Mouse (Mus musculus) forebrain, embryonic 16.5 days (tissue): ENCODE data around the gene Gm10961. TPM values are rescaled to one million over a fixed set of nuclear protein-coding genes. Genes with fewer than 3 reads are reported as not detected.

ENCODE experiments used
- ATAC-seq: fragments of 200-750 bp; cut with Nextera tagmentation; 2 replicates; pipeline ENCODE4 v1.8.0; 2017; ENCODE audit warnings: mild to moderate bottlenecking, moderate library complexity
- H3K27ac ChIP-seq: fragments of 300-500 bp; sonication (generic); 2 replicates; pipeline ENCODE4 v1.5.1; 2014; ENCODE audit warnings: low read length, control low read depth
- H3K27me3 ChIP-seq: fragments of 300-500 bp; sonication (generic); replicated peaks from 2 replicates; pipeline ENCODE4 v1.6.1; 2014; ENCODE audit warnings: low read length; ENCODE audit not compliant: control insufficient read depth, insufficient read depth
- H3K36me3 ChIP-seq: fragments of 300-500 bp; sonication (generic); 2 replicates; pipeline ENCODE4 v1.6.1; 2014; ENCODE audit not compliant: control insufficient read depth, insufficient read depth
- H3K4me1 ChIP-seq: fragments of 300-500 bp; sonication (generic); replicated peaks from 2 replicates; pipeline ENCODE4 v1.6.1; 2014; ENCODE audit warnings: low read length; ENCODE audit not compliant: control insufficient read depth, insufficient read depth
- H3K4me2 ChIP-seq: fragments of 300-500 bp; sonication (generic); 2 replicates; pipeline ENCODE4 v1.6.1; 2014; ENCODE audit warnings: mild to moderate bottlenecking, low read length, control low read depth
- H3K4me3 ChIP-seq: fragments of 300-500 bp; sonication (generic); replicated peaks from 2 replicates; pipeline ENCODE4 v1.5.1; 2014; ENCODE audit warnings: mild to moderate bottlenecking, low read length, control low read depth
- H3K9ac ChIP-seq: fragments of 300-500 bp; sonication (generic); replicated peaks from 2 replicates; pipeline ENCODE4 v1.6.1; 2014; ENCODE audit warnings: low read depth, low read length, control low read depth
- H3K9me3 ChIP-seq: fragments of 300-500 bp; sonication (generic); 2 replicates; pipeline ENCODE4 v1.6.1; 2016; ENCODE audit warnings: low read length; ENCODE audit not compliant: control insufficient read depth
- WGBS: fragments of 180-500 bp; shearing (Covaris S2); extraction: QIAGEN DNeasy Blood & Tissue Kit; methylation state at CpG from one replicate; pipeline ENCODE4 v1.1.7; 2014; 5-methylcytosine and 5-hydroxymethylcytosine counted together
- polyA plus RNA-seq: library from polyadenylated mRNA; unstranded; fragments of >200 nt; fragmentation: Nextera tagmentation; extraction: Ambion mirVana; gene quantifications from 2 replicates; pipeline ENCODE4 v1.2.1, GENCODE M21; 2015

Gm10961 gene
- polyA plus RNA-seq, 1 experiment from 2014 or later: not detected

GRCm38 (mm10) chr3:107626751-107627150 lies 4.4 kb upstream of the Gm10961 start:
- Histone ChIP-seq H3K27me3 (no peaks in the 10 kb centered on the region), H3K9ac (no peak overlapping the region), H3K4me1 (peaks cover 15% of the 10 kb centered on the region), H3K4me2 (no peak overlapping the region), H3K4me3 (no peak overlapping the region), H3K9me3 (no peaks in the 10 kb centered on the region), H3K36me3 (peaks cover 56% of the 10 kb centered on the region), H3K27ac (no peak overlapping the region)
- 96% methylated on average over 8 of the region's 8 CpGs for WGBS
- ATAC-seq: no peak

- 83% methylated on average over 7 of the region's 7 CpGs for WGBS
- H3K9ac ChIP-seq: no peak overlapping the region
- H3K4me1 ChIP-seq: peaks cover 19% of the 10 kb centered on the region
- no peak overlapping the region for H3K4me3 ChIP-seq
- no peaks in the 10 kb centered on the region for H3K27me3 ChIP-seq
- H3K9me3 ChIP-seq: no peaks in the 10 kb centered on the region
- H3K36me3 ChIP-seq: peaks cover 53% of the 10 kb centered on the region
- no peak overlapping the region for H3K27ac ChIP-seq
- H3K4me2 ChIP-seq: no peak overlapping the region
- no peak for ATAC-seq
Measured at GRCm38 (mm10) chr3:107627641-107628040, 3.5 kb upstream of the Gm10961 start.

GRCm38 (mm10) chr3:107628551-107628950 lies 2.6 kb upstream of the Gm10961 start:
- Histone ChIP-seq H3K27ac (no peak overlapping the region), H3K4me2 (no peak overlapping the region), H3K36me3 (peaks cover 46% of the 10 kb centered on the region), H3K4me3 (no peak overlapping the region), H3K9ac (no peak overlapping the region), H3K27me3 (no peaks in the 10 kb centered on the region), H3K4me1 (peaks cover 19% of the 10 kb centered on the region), H3K9me3 (no peaks in the 10 kb centered on the region)
- 90% methylated on average over 2 of the region's 2 CpGs for WGBS
- no peak for ATAC-seq

GRCm38 (mm10) chr3:107629411-107629810 lies 1.7 kb upstream of the Gm10961 start:
- Histone ChIP-seq H3K4me3 (no peak overlapping the region), H3K4me2 (no peak overlapping the region), H3K36me3 (peaks cover 40% of the 10 kb centered on the region)

GRCm38 (mm10) chr3:107631523-107631958 lies 419 bp downstream of the Gm10961 start, which contains the start of gene Strip1:
TSS of gene Strip1 (minus strand) at chr3:107631694.
- 0% methylated on average over 34 of the region's 35 CpGs for WGBS
- peak within 1 kb of the TSS; percentile 90 for H3K4me3 ChIP-seq

More at GRCm38 (mm10) chr3:107629411-107629810, 1.7 kb upstream of the Gm10961 start:
- WGBS: 97% methylated on average over 4 of the region's 4 CpGs
- Histone ChIP-seq H3K27me3 (no peaks in the 10 kb centered on the region), H3K27ac (no peak overlapping the region), H3K9ac (no peak overlapping the region), H3K9me3 (no peaks in the 10 kb centered on the region), H3K4me1 (peaks cover 19% of the 10 kb centered on the region)
- no peak for ATAC-seq

GRCm38 (mm10) chr3:107632786-107633185 lies 1.7 kb downstream of the Gm10961 start:
- Histone ChIP-seq H3K9me3 (no peaks in the 10 kb centered on the region), H3K36me3 (peaks cover 7% of the 10 kb centered on the region), H3K4me1 (peaks cover 19% of the 10 kb centered on the region), H3K4me2 (no peak overlapping the region), H3K9ac (no peak overlapping the region), H3K4me3 (no peak overlapping the region), H3K27me3 (no peaks in the 10 kb centered on the region), H3K27ac (no peak overlapping the region)
- ATAC-seq: no peak
- 91% methylated on average over 4 of the region's 4 CpGs for WGBS

More at GRCm38 (mm10) chr3:107631523-107631958, 419 bp downstream of the Gm10961 start, which contains the start of gene Strip1:
- Histone ChIP-seq H3K9me3 (no peaks in the 10 kb centered on the region), H3K4me2 (peak within 1 kb of the TSS; percentile 69), H3K27me3 (no peaks in the 10 kb centered on the region), H3K36me3 (peaks cover 18% of the 10 kb centered on the region), H3K4me1 (peaks cover 19% of the 10 kb centered on the region), H3K9ac (peak within 1 kb of the TSS; percentile 93), H3K27ac (peak within 1 kb of the TSS; percentile 98)
- peak; percentile 97 for ATAC-seq

- Histone ChIP-seq H3K27ac (no peak overlapping the region), H3K9me3 (no peaks in the 10 kb centered on the region), H3K4me1 (peaks cover 17% of the 10 kb centered on the region), H3K4me2 (no peak overlapping the region), H3K27me3 (no peaks in the 10 kb centered on the region), H3K9ac (no peak overlapping the region), H3K4me3 (no peak overlapping the region), H3K36me3 (peaks cover under 1% of the 10 kb centered on the region; the same call in 1 of the 2 replicates)
- ATAC-seq: no peak
- WGBS: 92% methylated on average over 9 of the region's 9 CpGs
Measured at GRCm38 (mm10) chr3:107633906-107634305, 2.8 kb downstream of the Gm10961 start.

GRCm38 (mm10) chr3:107635836-107636235 lies 4.7 kb downstream of the Gm10961 start:
- peaks cover 4% of the 10 kb centered on the region; the same call in 1 of the 2 replicates for H3K4me1 ChIP-seq
- no peaks in the 10 kb centered on the region for H3K36me3 ChIP-seq
- H3K4me3 ChIP-seq: no peak overlapping the region
- no peak for ATAC-seq
- no peak overlapping the region for H3K4me2 ChIP-seq
- no peak overlapping the region for H3K27ac ChIP-seq
- H3K9me3 ChIP-seq: no peaks in the 10 kb centered on the region
- H3K9ac ChIP-seq: no peak overlapping the region
- H3K27me3 ChIP-seq: no peaks in the 10 kb centered on the region
- WGBS: 72% methylated on average over 8 of the region's 8 CpGs

GRCm38 (mm10) chr3:107636236-107636635 lies 5.1 kb downstream of the Gm10961 start:
- Histone ChIP-seq H3K36me3 (no peaks in the 10 kb centered on the region), H3K9ac (no peak overlapping the region), H3K4me1 (peaks cover 4% of the 10 kb centered on the region; the same call in 1 of the 2 replicates), H3K9me3 (no peaks in the 10 kb centered on the region), H3K27me3 (no peaks in the 10 kb centered on the region), H3K4me3 (no peak overlapping the region), H3K4me2 (no peak overlapping the region), H3K27ac (no peak overlapping the region)
- 75% methylated on average over 3 of the region's 3 CpGs for WGBS
- ATAC-seq: no peak
